Mouse (Mus musculus) forebrain, embryonic 12.5 days (tissue): ENCODE results near the gene Stom. TPM values are rescaled to one million over a fixed set of nuclear protein-coding genes. Genes with fewer than 3 reads are reported as not detected.

Experiments used
- ATAC-seq: fragments of 200-750 bp; cut with Nextera tagmentation; 2 replicates; pipeline ENCODE4 v1.8.0; 2017; ENCODE audit warnings: moderate TSS enrichment; ENCODE audit not compliant: low FRiP score
- H3K27ac ChIP-seq: fragments of 300-500 bp; sonication (generic); 2 replicates; pipeline ENCODE4 v1.5.1; 2016; ENCODE audit warnings: mild to moderate bottlenecking
- H3K27me3 ChIP-seq: fragments of 300-500 bp; sonication (generic); 2 replicates; pipeline ENCODE4 v1.6.1; 2016; ENCODE audit warnings: mild to moderate bottlenecking
- H3K36me3 ChIP-seq: fragments of 300-500 bp; sonication (generic); replicated peaks from 2 replicates; pipeline ENCODE4 v1.6.1; 2016; ENCODE audit warnings: mild to moderate bottlenecking
- H3K4me1 ChIP-seq: fragments of 300-500 bp; sonication (generic); 2 replicates; pipeline ENCODE4 v1.6.1; 2016
- H3K4me2 ChIP-seq: fragments of 300-500 bp; sonication (generic); 2 replicates; pipeline ENCODE4 v1.6.1; 2016; ENCODE audit warnings: mild to moderate bottlenecking, moderate library complexity
- H3K4me3 ChIP-seq: fragments of 300-500 bp; sonication (generic); replicated peaks from 2 replicates; pipeline ENCODE4 v1.5.1; 2016; ENCODE audit warnings: mild to moderate bottlenecking
- H3K9ac ChIP-seq: fragments of 300-500 bp; sonication (generic); 2 replicates; pipeline ENCODE4 v1.6.1; 2016; ENCODE audit warnings: mild to moderate bottlenecking
- H3K9me3 ChIP-seq: fragments of 300-500 bp; sonication (generic); 2 replicates; pipeline ENCODE4 v1.6.1; 2016
- WGBS: fragments of 180-500 bp; shearing (Covaris S2); methylation state at CpG from one replicate; pipeline ENCODE4 v1.1.7; 2016; 5-methylcytosine and 5-hydroxymethylcytosine counted together
- polyA plus RNA-seq: library from polyadenylated mRNA; unstranded; fragments of >200 nt; fragmentation: Nextera tagmentation; extraction: Ambion mirVana; gene quantifications from 2 replicates; pipeline ENCODE4 v1.2.1, GENCODE M21; 2016

Gene Stom
- polyA plus RNA-seq, 1 experiment from 2014 or later, result 11.0 TPM

DNA sequence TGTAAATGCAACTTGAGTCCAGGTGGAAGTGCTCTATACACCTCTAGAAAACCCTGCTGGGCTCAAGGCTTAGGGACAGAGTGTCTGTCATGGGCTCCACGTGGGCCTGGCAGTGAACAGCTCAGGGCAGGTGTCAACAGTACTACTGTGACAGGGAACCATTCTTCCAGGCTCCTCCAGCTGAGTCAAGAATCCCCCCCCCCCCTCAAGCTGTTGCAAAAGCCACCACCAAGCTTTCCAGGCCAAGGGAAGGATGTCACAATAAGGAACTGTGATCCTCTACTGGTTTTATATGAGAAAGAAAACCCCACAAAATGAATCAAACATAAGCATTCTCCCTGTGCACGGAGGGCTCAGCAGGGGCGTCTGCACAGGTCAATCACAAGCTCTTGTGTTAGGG is 22.5 kb downstream of the Stom start:
- no peak overlapping the region for H3K27ac ChIP-seq
- no peaks in the 10 kb centered on the region for H3K9me3 ChIP-seq
- H3K4me2 ChIP-seq, result no peak overlapping the region
- H3K4me3 ChIP-seq, result no peak overlapping the region
- ATAC-seq, result no peak
- H3K36me3 ChIP-seq, result no peaks in the 10 kb centered on the region
- 30% methylated on average over 3 of the region's 3 CpGs for WGBS
- no peak overlapping the region for H3K9ac ChIP-seq
- peaks cover 10% of the 10 kb centered on the region for H3K4me1 ChIP-seq
- no peaks in the 10 kb centered on the region for H3K27me3 ChIP-seq

DNA sequence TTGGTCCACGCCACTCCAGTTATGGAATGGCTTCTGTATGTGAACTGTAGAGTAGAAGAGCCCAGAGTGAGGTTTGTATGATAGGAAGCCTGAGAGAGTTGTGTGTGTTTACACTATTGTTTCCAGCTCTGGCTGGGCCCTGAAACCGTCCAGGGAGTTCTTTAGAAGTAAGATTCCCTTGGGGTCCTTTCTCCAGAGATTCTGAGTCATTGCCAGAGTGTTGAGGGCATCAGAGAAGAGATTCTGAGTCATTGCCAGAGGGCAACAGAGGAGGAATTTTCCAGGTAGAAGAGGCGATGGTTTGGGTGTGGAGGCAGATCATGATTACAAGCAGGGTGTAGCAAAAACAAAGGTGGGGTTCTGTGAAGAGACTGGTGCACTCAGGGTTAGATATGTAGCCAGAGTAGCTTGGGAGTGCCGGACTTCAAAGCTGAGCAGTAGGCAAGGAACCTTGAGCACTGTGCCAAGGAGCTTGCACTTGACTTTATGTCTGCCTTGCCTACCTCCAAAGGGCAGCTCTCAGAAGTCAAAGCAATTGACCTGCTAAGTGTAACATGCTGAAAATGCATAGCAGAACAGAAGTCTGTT is 26.8 kb downstream of the Stom start:
- Histone ChIP-seq H3K4me3 (no peak overlapping the region), H3K36me3 (no peaks in the 10 kb centered on the region), H3K9me3 (no peaks in the 10 kb centered on the region), H3K27ac (no peak overlapping the region), H3K27me3 (no peaks in the 10 kb centered on the region), H3K4me2 (no peak overlapping the region), H3K4me1 (peaks cover 5% of the 10 kb centered on the region; the same call in 1 of the 2 replicates), H3K9ac (no peak overlapping the region)
- no peak for ATAC-seq
- 86% methylated on average over 4 of the region's 4 CpGs for WGBS

DNA sequence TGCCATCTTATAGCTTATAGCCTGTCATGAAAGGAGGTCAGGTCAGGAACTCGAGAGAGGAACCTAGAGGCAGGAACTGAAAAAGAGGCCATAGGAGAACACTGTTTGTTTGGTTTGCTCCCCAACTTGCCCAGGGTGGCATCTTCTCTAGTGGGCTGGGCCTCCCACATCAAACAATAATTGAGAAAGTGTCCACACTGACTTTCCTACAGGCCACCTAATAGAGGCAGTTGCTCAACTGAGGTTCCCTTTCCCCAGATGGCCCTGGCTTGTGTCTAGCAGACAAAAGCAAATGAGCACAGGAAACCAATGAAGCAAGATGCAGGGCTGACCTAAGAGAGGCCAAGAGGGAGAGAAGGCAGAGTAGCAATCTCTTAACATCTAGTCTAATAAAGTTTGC is 28.6 kb downstream of the Stom start:
- no peak overlapping the region for H3K4me3 ChIP-seq
- H3K9me3 ChIP-seq, result no peaks in the 10 kb centered on the region
- no peak overlapping the region for H3K9ac ChIP-seq
- no peak for ATAC-seq
- no peaks in the 10 kb centered on the region for H3K36me3 ChIP-seq
- no peak overlapping the region for H3K27ac ChIP-seq
- 71% methylated on average over 1 of the region's 1 CpGs for WGBS
- H3K4me2 ChIP-seq, result no peak overlapping the region
- H3K27me3 ChIP-seq, result no peaks in the 10 kb centered on the region
- H3K4me1 ChIP-seq, result no peaks in the 10 kb centered on the region

DNA sequence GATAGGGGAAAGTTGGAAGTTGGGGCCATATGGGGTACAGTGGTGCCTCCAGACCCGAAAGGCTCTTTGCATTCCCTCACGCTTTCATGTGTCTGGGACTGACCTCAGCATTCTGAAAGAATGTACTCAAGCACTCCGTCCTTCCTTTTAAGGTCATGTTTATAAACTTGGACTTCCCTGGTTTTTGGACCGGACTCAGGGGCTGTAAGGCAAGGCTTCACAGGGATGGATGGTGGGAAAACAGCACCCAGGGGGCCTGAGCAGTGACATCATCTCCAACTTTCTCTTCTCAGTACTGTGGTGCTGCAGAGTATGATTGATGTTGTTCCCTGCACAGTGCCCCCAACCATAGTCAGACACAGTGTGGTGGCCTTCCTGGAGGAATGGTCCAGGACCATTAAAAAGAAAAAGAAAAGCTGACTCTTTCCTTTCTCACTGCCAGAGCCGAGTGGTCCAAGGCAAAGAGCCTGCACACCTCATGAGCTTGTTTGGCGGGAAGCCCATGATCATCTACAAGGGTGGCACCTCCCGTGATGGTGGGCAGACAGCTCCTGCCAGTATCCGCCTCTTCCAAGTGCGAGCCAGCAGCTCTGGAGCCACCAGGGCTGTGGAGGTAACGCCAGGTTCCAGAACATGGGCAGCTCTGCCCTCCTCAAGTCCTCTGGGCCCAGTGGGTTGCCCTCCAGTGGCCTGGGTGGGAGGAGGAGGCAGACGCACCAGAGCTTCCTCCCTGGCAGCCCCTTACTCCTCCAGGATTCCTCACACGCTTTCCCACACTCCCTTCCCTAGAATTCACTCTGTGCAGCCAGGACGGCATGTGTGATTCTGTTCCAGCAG is 34.5 kb downstream of the Stom start:
- WGBS, result 88% methylated on average over 13 of the region's 13 CpGs

DNA sequence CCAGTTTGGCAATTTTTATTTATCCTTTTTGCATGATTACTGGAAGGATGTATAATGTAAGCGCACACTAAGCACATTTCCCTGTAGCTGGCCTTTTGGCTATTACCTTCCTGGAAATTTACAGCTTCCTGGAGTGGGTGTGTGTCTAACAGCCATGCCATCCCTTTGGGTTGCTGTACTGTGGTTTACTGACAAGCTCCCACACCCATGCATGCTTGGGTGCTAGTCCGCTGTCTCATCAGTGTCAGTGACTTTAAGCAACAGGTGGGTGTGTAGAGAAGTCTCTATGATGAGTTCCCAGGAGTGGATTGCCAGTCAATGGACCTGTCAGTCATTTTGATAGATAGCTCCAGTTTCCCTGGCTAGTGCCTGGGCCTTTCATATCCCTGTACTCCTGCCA is 37.3 kb downstream of the Stom start:
- Histone ChIP-seq H3K9me3 (no peaks in the 10 kb centered on the region), H3K27ac (no peak overlapping the region), H3K9ac (no peak overlapping the region), H3K4me1 (no peaks in the 10 kb centered on the region), H3K4me3 (no peak overlapping the region), H3K36me3 (no peaks in the 10 kb centered on the region), H3K4me2 (no peak overlapping the region), H3K27me3 (0 out of 2 replicates have a peak, but pooled peaks cover 4% of the 10 kb centered on the region)
- 87% methylated on average over 2 of the region's 2 CpGs for WGBS
- no peak for ATAC-seq

More for the DNA sequence above, 34.5 kb downstream of the Stom start:
- no peaks in the 10 kb centered on the region for H3K4me1 ChIP-seq
- H3K4me3 ChIP-seq, result no peak overlapping the region
- no peak overlapping the region for H3K4me2 ChIP-seq
- no peak overlapping the region for H3K27ac ChIP-seq
- no peaks in the 10 kb centered on the region for H3K36me3 ChIP-seq
- ATAC-seq, result no peak
- H3K9ac ChIP-seq, result no peak overlapping the region
- H3K27me3 ChIP-seq, result 0 out of 2 replicates have a peak, but pooled peaks cover 4% of the 10 kb centered on the region
- no peaks in the 10 kb centered on the region for H3K9me3 ChIP-seq

DNA sequence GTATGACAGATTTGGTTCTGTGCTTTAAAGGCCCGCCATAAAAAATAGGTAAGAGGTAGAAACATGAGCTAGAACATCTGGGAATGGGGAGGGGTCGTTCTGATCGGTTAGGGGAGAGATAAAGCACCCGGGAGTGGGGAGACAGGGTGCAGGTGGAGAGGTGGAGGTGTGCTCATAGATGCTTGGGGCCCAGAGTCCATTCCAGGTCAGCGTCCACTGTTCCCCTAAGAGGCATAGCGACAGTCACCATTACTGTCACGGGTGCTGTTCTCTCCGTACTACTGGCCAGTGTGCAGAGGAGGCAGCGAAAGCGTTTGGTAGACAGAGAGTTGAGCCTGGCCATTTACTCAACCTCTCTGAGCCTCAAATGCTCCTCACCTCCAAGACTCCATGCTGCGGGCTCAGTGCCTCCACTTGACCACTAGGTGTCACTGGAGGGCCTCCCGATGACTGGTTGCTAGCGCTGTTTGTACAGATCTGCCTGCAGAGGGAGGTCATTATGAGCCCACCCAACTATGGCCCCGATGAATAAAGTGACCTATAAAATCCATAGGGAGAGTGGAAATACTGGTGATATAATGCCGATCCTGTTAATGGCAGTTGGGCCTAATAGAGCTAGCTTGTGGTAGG is 39.0 kb downstream of the Stom start:
- H3K27ac ChIP-seq, result no peak overlapping the region
- WGBS, result 24% methylated on average over 15 of the region's 15 CpGs
- H3K4me2 ChIP-seq, result no peak overlapping the region
- ATAC-seq, result peak; percentile 75
- H3K27me3 ChIP-seq, result 0 out of 2 replicates have a peak, but pooled peaks cover 4% of the 10 kb centered on the region
- H3K9me3 ChIP-seq, result no peaks in the 10 kb centered on the region
- no peak overlapping the region for H3K4me3 ChIP-seq
- no peaks in the 10 kb centered on the region for H3K4me1 ChIP-seq
- H3K36me3 ChIP-seq, result no peaks in the 10 kb centered on the region
- H3K9ac ChIP-seq, result no peak overlapping the region

DNA sequence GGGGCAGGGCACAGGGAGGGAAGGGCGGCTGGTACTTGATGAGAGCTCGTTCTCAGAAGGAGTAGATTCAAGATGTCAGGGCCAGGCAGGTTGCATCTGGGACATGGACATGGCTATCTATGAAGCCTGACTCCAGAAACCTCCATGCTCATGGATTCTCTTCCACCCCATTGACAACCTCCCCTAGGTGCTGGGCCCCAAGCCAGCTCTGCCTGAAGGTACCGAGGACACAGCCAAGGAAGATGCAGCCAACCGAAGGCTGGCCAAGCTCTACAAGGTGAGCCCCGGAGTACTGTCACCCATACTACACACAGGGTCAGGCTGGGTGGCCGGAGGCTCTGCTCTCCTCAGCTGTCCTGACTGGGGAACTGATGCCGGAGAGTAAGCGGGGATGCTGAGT is 43.5 kb downstream of the Stom start:
- Histone ChIP-seq H3K9me3 (no peaks in the 10 kb centered on the region), H3K4me1 (no peaks in the 10 kb centered on the region), H3K36me3 (no peaks in the 10 kb centered on the region), H3K27ac (no peak overlapping the region), H3K4me2 (no peak overlapping the region), H3K27me3 (no peaks in the 10 kb centered on the region), H3K4me3 (no peak overlapping the region), H3K9ac (no peak overlapping the region)
- no peak for ATAC-seq
- WGBS, result 85% methylated on average over 8 of the region's 8 CpGs

DNA sequence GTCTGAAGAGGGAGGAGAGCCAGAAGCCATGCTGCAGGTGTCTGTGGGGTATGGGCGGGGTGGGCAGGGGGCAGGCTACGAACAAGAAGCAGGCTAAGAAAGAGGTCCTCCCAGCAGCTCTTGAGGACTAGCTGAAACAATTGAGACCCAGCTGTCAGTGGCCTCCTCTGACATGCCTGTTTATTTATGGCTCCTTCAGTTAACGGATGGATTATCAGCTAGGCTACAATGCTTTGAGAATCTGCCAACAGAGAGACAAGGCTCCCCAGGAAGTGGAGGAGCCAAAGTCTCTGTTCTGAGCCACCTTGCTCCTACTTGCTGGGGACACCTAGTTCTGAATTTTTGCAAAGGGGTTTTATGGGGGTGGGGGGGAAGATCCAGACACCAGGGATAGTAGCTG is 44.1 kb downstream of the Stom start:
- Histone ChIP-seq H3K36me3 (no peaks in the 10 kb centered on the region), H3K4me3 (no peak overlapping the region), H3K27ac (no peak overlapping the region), H3K4me2 (no peak overlapping the region), H3K9me3 (no peaks in the 10 kb centered on the region), H3K4me1 (no peaks in the 10 kb centered on the region), H3K9ac (no peak overlapping the region), H3K27me3 (no peaks in the 10 kb centered on the region)
- no peak for ATAC-seq
- WGBS, result 70% methylated on average over 3 of the region's 3 CpGs

DNA sequence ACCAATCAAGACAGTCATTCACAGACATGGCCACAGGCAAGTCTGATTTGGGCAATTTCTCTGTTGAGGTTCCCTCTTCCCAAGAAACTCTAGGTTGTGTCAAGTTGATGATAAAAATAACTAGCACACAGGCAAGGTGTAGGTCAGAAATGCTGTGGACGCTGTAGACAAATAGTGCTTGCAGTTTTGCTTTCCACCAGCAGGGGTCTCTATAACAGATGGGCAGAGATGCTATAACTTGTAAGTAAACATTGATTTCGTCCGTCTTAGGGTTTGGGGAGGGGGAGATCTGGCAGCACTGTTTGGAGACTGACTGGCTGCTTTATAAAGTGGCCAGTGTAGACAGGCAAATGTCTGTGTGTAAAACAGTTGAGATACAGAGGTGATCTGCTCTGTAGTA is 44.9 kb downstream of the Stom start:
- 19% methylated on average over 3 of the region's 3 CpGs for WGBS
- ATAC-seq, result no peak
- Histone ChIP-seq H3K9me3 (no peaks in the 10 kb centered on the region), H3K4me3 (no peak overlapping the region), H3K9ac (no peak overlapping the region), H3K4me1 (no peaks in the 10 kb centered on the region), H3K4me2 (no peak overlapping the region), H3K27me3 (0 out of 2 replicates have a peak, but pooled peaks cover 2% of the 10 kb centered on the region), H3K36me3 (no peaks in the 10 kb centered on the region), H3K27ac (no peak overlapping the region)

DNA sequence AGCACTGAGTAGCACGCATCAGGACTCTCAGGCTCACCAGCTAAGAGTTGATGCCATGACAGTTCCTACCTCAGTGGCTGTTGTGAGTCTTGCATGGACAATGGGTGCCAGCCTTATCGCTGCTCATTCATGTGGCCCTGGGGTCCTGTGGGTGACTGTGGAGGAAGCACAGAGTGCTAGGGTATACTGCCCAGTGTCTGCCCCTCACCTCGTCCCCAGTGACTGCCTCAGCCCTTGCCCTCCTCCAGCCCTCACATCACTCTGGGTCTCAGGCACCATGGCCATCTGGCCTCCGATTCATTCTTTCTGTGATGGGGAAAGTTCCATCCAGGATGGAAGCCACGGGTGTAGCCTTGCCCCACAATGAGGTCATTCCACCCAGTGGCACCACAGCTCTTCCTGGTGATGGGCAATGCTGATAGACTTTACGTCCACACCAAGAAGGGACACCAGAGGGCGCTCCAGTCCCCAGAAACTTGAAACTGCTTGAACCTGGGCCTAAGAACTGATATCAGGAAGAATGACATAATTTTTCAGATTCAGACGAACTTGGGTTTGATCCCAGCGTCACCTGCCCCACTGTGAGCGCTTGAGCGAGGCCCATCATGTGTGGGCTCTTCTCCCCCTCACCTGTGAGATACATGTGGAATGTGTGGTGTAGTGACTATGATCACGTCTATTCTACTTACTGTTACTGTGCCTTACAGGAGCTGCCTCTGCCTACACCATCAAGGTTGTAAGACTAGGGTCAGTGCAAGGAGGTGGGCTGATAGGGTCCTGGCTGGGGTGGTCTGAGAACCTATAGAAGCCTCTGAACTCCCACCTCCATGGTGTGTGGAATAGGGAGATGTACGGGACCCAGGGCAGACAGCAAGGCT is 47.8 kb downstream of the Stom start:
- Histone ChIP-seq H3K4me2 (no peak overlapping the region), H3K9me3 (no peaks in the 10 kb centered on the region), H3K4me3 (no peak overlapping the region), H3K27ac (no peak overlapping the region), H3K4me1 (no peaks in the 10 kb centered on the region), H3K9ac (no peak overlapping the region), H3K27me3 (peaks cover 9% of the 10 kb centered on the region; the same call in 1 of the 2 replicates), H3K36me3 (no peaks in the 10 kb centered on the region)
- ATAC-seq, result 0 out of 2 replicates have a peak, but pooled peaks have one; percentile 20
- WGBS, result 45% methylated on average over 13 of the region's 13 CpGs

DNA sequence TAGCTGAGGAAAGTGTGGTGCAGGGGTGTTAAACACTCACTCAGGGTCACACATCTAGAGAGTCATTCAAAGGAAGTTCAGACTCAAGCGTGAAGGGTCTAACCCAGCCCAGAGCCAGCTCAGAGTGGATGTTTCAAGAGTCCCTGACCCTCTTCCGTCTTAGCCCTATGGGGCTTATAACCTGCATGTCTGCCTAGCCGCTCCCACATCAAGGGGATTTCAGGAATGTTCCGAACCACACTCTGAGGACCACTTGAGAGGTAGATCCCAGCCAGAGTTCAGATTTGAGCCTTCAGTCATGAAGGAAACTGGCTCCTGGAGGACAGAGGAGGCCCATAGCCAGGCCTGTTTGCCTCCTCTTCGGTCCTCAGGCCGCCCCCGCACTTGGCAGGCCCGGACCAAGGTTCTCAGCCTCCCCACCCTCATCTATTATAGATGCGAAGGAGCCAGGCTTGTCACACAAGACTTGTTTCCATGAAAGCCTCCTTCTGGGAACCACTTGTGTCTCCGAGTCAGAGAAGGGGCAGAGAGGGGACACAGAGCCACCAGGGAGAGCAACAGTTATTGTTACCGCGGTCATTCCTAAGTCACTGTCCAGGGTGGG is 49.7 kb downstream of the Stom start:
- peaks cover 27% of the 10 kb centered on the region for H3K27me3 ChIP-seq
- H3K4me2 ChIP-seq, result no peak overlapping the region
- no peak for ATAC-seq
- H3K9ac ChIP-seq, result no peak overlapping the region
- H3K4me1 ChIP-seq, result peaks cover 7% of the 10 kb centered on the region
- H3K36me3 ChIP-seq, result no peaks in the 10 kb centered on the region
- no peaks in the 10 kb centered on the region for H3K9me3 ChIP-seq
- H3K27ac ChIP-seq, result no peak overlapping the region
- H3K4me3 ChIP-seq, result no peak overlapping the region
- WGBS, result 83% methylated on average over 12 of the region's 12 CpGs
